Mouse (Mus musculus) T-cell, adult 66 days (primary cell): Measurements from ENCODE around the gene Cpt2. TPM values are rescaled to one million over a fixed set of nuclear protein-coding genes. Genes with fewer than 3 reads are reported as not detected.

Experiments
- total RNA-seq, 2 experiments: library from RNA; stranded (reverse); gene quantifications; 3 replicates in 1 of 2; 4 replicates in 1 of 2; pipeline ENCODE4 v1.2.4; 2023

Cpt2 gene
- total RNA-seq = 10 to 100 TPM; 10.5 to 10.8 TPM

DNA sequence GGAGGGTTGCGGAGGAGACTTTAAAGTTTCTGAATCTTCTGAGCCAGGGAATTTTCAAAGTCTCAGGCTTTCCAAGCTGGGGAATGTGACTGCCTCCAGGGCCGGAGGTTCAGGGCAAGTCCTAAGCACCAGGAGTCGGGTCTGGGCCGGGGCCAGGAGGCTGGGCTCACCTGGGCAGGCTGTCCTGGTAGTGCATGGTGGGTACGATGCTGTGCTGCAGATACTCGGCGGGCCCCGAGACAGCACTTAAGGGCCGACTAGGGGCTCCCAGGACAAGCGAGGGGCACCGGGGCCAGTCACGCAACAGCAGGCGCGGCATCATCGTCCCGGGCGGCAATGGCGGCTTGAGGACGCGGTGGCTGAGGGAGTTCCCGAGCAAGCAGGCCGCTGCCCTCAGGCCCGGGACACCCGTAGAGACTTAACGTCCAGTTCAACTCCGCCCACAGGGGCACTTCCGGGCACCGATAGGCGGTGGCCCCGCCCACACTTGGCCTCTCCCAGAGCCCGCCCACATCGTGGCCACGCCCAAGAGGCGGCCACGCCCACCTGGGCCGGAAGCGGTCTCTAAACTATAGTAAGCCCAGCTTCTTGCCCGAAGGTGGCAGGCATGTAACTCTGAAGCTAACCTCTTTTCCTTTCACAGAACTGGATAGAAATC lies at the start of gene Cpt2:
TSS of gene Cpt2 (minus strand) at position 466 of the 658 bp plus-strand sequence.

DNA sequence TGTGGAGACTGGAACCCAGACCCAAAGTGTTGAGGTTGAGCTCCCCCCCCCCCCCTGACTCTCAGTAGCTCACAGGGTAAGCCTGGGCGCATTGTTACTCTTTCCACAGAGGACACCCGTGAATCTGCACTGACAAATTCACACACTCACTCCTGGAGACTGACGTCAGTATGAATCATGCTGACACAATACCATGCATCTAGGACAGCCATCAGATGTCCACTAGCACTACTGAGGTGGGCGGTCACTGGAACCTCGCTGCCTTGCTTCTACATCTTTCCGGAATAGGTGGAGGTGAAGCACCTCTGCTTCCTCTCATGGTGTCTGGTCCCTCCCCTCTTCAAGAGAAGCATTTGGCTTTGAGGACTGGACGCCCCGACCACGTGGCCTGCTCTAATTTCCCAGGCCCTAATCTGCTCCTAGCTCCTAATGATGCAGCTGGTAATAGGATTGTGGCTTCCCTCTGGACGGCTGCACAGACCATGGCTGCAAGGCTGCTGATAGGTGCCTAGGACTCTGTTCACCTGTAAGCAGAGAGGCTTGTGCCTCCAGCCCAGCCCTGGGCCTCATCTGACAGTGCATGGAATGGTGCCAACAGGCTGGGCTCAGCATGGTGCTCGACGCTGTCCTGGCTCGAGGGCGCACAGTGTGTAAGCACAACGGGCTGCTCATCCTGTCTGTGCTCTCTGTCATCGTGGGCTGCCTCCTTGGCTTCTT lies 44.7 kb upstream of the Cpt2 start, which contains the start of gene Slc1a7:
TSS of gene Slc1a7 (plus strand) at position 367 of the 717 bp plus-strand sequence.

DNA sequence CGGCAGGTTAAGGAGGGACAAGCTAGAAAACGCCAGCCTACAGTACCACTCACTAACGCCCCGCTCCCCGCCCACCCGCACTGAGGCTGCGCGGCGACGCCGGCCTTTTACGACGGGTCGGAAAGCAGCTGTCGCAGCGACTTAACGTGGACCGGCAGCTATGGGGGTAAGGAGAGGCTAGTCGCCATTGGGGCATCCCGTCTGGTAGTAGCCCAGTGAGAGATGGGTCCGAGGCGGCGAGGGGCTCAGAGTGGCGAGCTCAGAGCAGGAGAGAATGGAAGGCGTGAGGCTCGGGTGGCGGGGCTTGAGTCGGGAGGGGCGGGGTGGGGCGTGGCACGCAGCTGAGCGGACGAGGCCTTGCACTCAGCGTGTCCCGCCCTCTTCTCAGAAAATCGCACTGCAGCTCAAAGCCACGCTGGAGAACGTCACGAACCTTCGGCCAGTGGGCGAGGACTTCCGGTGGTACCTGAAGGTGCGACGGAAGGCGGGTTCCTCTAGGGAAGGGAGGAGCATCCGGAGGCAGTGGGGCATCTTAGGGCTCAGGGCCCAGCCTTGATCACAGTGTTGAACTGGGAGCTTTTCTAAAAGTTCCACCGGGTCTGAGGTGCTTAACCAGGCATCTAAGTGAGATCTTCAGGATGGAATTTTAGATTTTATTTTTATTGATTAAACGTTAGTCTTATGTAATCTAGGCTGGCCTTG lies 33.5 kb downstream of the Cpt2 start, which contains the start of gene 0610037L13Rik:
TSS of gene 0610037L13Rik (plus strand) at position 83 of the 702 bp plus-strand sequence.

DNA sequence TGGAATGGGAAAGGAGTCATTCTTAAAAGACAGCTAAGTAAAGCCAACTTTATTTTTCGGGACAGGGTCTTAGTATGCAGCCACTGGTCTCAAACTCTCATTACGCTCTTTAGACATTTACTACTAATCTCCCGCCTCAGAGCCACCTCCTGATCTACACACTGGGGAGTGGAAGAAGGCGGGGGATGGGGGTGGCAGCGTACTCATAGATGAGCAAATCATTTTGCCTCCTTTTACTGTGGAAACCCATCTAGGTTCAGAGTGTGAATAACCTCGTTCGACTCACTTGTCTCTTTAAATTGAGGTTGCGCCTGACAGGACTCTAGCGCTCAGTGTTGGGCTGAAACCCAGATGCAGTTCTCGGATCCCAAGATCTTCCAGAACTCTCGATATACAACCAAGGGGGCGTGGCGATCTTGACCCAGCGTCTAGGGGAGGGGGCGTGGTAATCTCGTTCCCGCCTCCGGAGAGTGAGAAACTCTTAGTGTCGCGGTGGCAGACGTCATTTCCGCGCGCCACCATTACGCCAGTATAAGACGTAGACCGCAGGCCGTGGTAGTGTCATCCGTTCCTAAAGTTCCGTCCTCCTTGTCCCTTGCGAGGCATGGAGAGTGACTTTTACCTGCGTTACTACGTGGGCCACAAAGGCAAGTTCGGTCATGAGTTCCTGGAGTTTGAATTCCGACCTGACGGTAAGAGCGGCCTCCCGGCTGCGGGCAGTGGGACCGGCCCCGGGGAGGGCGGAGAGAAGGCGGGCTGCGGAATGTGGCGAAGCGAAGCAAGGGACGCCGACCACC lies 44.0 kb downstream of the Cpt2 start, which contains the start of gene Magoh:
TSS of gene Magoh (plus strand) at position 502 of the 797 bp plus-strand sequence.

Other genes starting within 250 kb of the Cpt2 start
- gene Dmrtb1, start 239.4 kb downstream of the Cpt2 start, total RNA-seq = not detected
- 10 to 100 TPM in 1 of 2 experiments, 1 to 10 TPM in 1; 9.0 to 13.9 TPM for gene Lrp8, start 121.3 kb downstream of the Cpt2 start, total RNA-seq
- 100 to 1,000 TPM in 1 of 2 experiments, 10 to 100 TPM in 1; 93.5 to 102 TPM for gene Magoh, start 43.9 kb downstream of the Cpt2 start, total RNA-seq
- 10 to 100 TPM; 40.3 to 45.7 TPM for gene 0610037L13Rik, start 33.8 kb downstream of the Cpt2 start, total RNA-seq
- gene Slc1a7, start 44.7 kb upstream of the Cpt2 start, total RNA-seq = not detected
- 1 to 10 TPM in 1 of 2 experiments, under 1 TPM in 1; 0.80 to 3.6 TPM for gene Podn, start 172.8 kb upstream of the Cpt2 start, total RNA-seq
- 100 to 1,000 TPM; 109 to 128 TPM for gene Scp2, start 221.4 kb upstream of the Cpt2 start, total RNA-seq
- 1 to 10 TPM in 1 of 2 experiments, under 1 TPM in 1; 0.74 to 1.1 TPM for gene Echdc2, start 241.8 kb upstream of the Cpt2 start, total RNA-seq